Mouse (Mus musculus) brain, embryonic 14.5 days (tissue): ENCODE results near the gene Sh3rf3. TPM values are rescaled to one million over a fixed set of nuclear protein-coding genes. Genes with fewer than 3 reads are reported as not detected.

ENCODE experiments used
- DNase-seq: peaks from one replicate; pipeline ENCODE4 v3.0.0-alpha.2; 2011; ENCODE audit warnings: low read depth
- CTCF ChIP-seq: fragments of 200-500 bp; IDR thresholded peaks from 2 replicates; pipeline ENCODE4 v1.5.1; 2012; ENCODE audit warnings: inconsistent platforms, mild to moderate bottlenecking, moderate library complexity, borderline replicate concordance; ENCODE audit not compliant: insufficient read depth, insufficient read length; ENCODE audit errors: extremely low read depth
- POLR2A ChIP-seq: fragments of 200-500 bp; IDR thresholded peaks from 2 replicates; pipeline ENCODE4 v1.6.1; 2012; ENCODE audit warnings: mild to moderate bottlenecking, inconsistent platforms, borderline replicate concordance; ENCODE audit not compliant: poor library complexity, insufficient read depth, insufficient read length, severe bottlenecking; ENCODE audit errors: extremely low read depth
- polyA plus RNA-seq: library from polyadenylated mRNA; depleted of rRNA; stranded (reverse); fragments of >200 nt; gene quantifications from 2 replicates; pipeline ENCODE4 v1.2.3, GENCODE M21; 2012

Gene Sh3rf3
- polyA plus RNA-seq, 1 experiment, result 10.4 TPM

- TF ChIP-seq CTCF (no peak), POLR2A (no peak)
- no peak for DNase-seq
These were observed 42.7 kb downstream of the Sh3rf3 start for GRCm38 (mm10) chr10:58855814-58856213.

- TF ChIP-seq CTCF, result no peak
- TF ChIP-seq POLR2A, result no peak
- peak; percentile 80 for DNase-seq
These were observed 43.6 kb downstream of the Sh3rf3 start for GRCm38 (mm10) chr10:58856742-58857141.

GRCm38 (mm10) chr10:58864735-58865134 lies 51.6 kb downstream of the Sh3rf3 start:
- DNase-seq, result no peak
- TF ChIP-seq CTCF (no peak), POLR2A (no peak)

GRCm38 (mm10) chr10:58867536-58867935 lies 54.4 kb downstream of the Sh3rf3 start:
- TF ChIP-seq CTCF, result no peak
- TF ChIP-seq POLR2A, result no peak
- DNase-seq, result no peak

- no peak for TF ChIP-seq POLR2A
- no peak for DNase-seq
These were observed 56.7 kb downstream of the Sh3rf3 start for GRCm38 (mm10) chr10:58869836-58870235.

GRCm38 (mm10) chr10:58871149-58871820 lies 58.1 kb downstream of the Sh3rf3 start:
- TF ChIP-seq POLR2A (no peak), CTCF (no peak)
- DNase-seq, result peak; percentile 64

GRCm38 (mm10) chr10:58871821-58872577 lies 58.8 kb downstream of the Sh3rf3 start:
- TF ChIP-seq CTCF, result no peak
- TF ChIP-seq POLR2A, result no peak
- DNase-seq, result peak; percentile 67

GRCm38 (mm10) chr10:58877835-58878234 lies 64.7 kb downstream of the Sh3rf3 start:
- no peak for DNase-seq
- TF ChIP-seq POLR2A, result no peak
- TF ChIP-seq CTCF, result no peak

- no peak for DNase-seq
- TF ChIP-seq POLR2A (no peak), CTCF (no peak)
These were observed 65.5 kb downstream of the Sh3rf3 start for GRCm38 (mm10) chr10:58878636-58879035.

- no peak for TF ChIP-seq POLR2A
- no peak for TF ChIP-seq CTCF
- no peak for DNase-seq
These were observed 69.6 kb downstream of the Sh3rf3 start for GRCm38 (mm10) chr10:58882741-58883140.

- no peak for TF ChIP-seq POLR2A
- no peak for TF ChIP-seq CTCF
- DNase-seq, result peak; percentile 68
These were observed 72.2 kb downstream of the Sh3rf3 start for GRCm38 (mm10) chr10:58885351-58885750.

- no peak for DNase-seq
- TF ChIP-seq CTCF (no peak), POLR2A (no peak)
These were observed 72.7 kb downstream of the Sh3rf3 start for GRCm38 (mm10) chr10:58885816-58886215.

- DNase-seq, result peak; percentile 67
- TF ChIP-seq CTCF, result no peak
- no peak for TF ChIP-seq POLR2A
These were observed 77.7 kb downstream of the Sh3rf3 start for GRCm38 (mm10) chr10:58890671-58891439.

GRCm38 (mm10) chr10:58895431-58895830 lies 82.3 kb downstream of the Sh3rf3 start:
- no peak for DNase-seq
- TF ChIP-seq CTCF, result no peak
- TF ChIP-seq POLR2A, result no peak

- no peak for TF ChIP-seq POLR2A
- TF ChIP-seq CTCF, result no peak
- DNase-seq, result no peak
These were observed 83.9 kb downstream of the Sh3rf3 start for GRCm38 (mm10) chr10:58897009-58897543.
